Mouse (Mus musculus) layer of hippocampus, postnatal 10 days (tissue): Measurements from ENCODE around the gene Myo18b. TPM values are rescaled to one million over a fixed set of nuclear protein-coding genes. Genes with fewer than 3 reads are reported as not detected.

Source experiments
- DNase-seq, 2 experiments: peaks; one replicate each; pipeline ENCODE4 v3.0.0; 2021; ENCODE audit warnings: low spot score in 2 of 2
- total RNA-seq, 2 experiments: library from RNA; stranded (reverse); gene quantifications; 2 replicates each; pipeline ENCODE4 v1.2.3; 2021

The Myo18b gene
- total RNA-seq, 2 experiments from 2014 or later = 3.6 to 3.7 TPM

- no peak for DNase-seq
Observed at GRCm38 (mm10) chr5:112640651-112641050, 255.5 kb downstream of the Myo18b start.

Other genes with a start within 250 kb of the Myo18b start
- 10 to 100 TPM; 63.3 to 73.1 TPM for gene Grk3, start 119.4 kb upstream of the Myo18b start, total RNA-seq
- not detected for gene Crybb2, start 173.8 kb upstream of the Myo18b start, total RNA-seq
- gene Crybb3, start 185.2 kb upstream of the Myo18b start, total RNA-seq = 1 to 10 TPM; 2.2 to 2.9 TPM